Mouse (Mus musculus) heart, embryonic 10.5 days (tissue): Measurements from ENCODE around the gene Camk1d. TPM values are rescaled to one million over a fixed set of nuclear protein-coding genes. Genes with fewer than 3 reads are reported as not detected.

Experiments
- DNase-seq: peaks from one replicate; pipeline ENCODE4 v3.0.0-alpha.2; 2017; ENCODE audit warnings: low spot score
- H3K27ac ChIP-seq: fragments of 300-500 bp; sonication (generic); 2 replicates; pipeline ENCODE4 v1.5.1; 2016; ENCODE audit warnings: mild to moderate bottlenecking
- H3K27me3 ChIP-seq: fragments of 300-500 bp; sonication (generic); 2 replicates; pipeline ENCODE4 v1.6.1; 2016; ENCODE audit warnings: mild to moderate bottlenecking; ENCODE audit not compliant: poor library complexity, insufficient read depth, severe bottlenecking
- H3K36me3 ChIP-seq: fragments of 300-500 bp; sonication (generic); 2 replicates; pipeline ENCODE4 v1.6.1; 2016; ENCODE audit warnings: mild to moderate bottlenecking, moderate library complexity
- H3K4me1 ChIP-seq: fragments of 300-500 bp; sonication (generic); 2 replicates; pipeline ENCODE4 v1.6.1; 2016; ENCODE audit warnings: mild to moderate bottlenecking
- H3K4me3 ChIP-seq: fragments of 300-500 bp; sonication (generic); 2 replicates; pipeline ENCODE4 v1.5.1; 2016; ENCODE audit warnings: mild to moderate bottlenecking, moderate library complexity
- H3K9me3 ChIP-seq: fragments of 300-500 bp; sonication (generic); 2 replicates; pipeline ENCODE4 v1.6.1; 2016; ENCODE audit warnings: mild to moderate bottlenecking, moderate library complexity
- WGBS: fragments of 180-500 bp; shearing (Covaris S2); methylation state at CpG from one replicate; pipeline ENCODE4 v1.1.7; 2016; 5-methylcytosine and 5-hydroxymethylcytosine counted together
- polyA plus RNA-seq: library from polyadenylated mRNA; unstranded; fragments of >200 nt; fragmentation: Nextera tagmentation; extraction: Ambion mirVana; gene quantifications from 2 replicates; pipeline ENCODE4 v1.2.1, GENCODE M21; 2016

Camk1d gene
- polyA plus RNA-seq, 1 experiment from 2014 or later = 1.1 TPM

GRCm38 (mm10) chr2:5595356-5596191 lies 118.7 kb downstream of the Camk1d start:
- Histone ChIP-seq H3K27me3 (no peaks in the 10 kb centered on the region), H3K4me3 (no peak overlapping the region), H3K4me1 (peaks cover 5% of the 10 kb centered on the region), H3K9me3 (no peaks in the 10 kb centered on the region), H3K27ac (no peak overlapping the region), H3K36me3 (no peaks in the 10 kb centered on the region)
- WGBS = 86% methylated on average over 8 of the region's 8 CpGs
- DNase-seq = no peak

GRCm38 (mm10) chr2:5592461-5593136 lies 121.7 kb downstream of the Camk1d start:
- no peaks in the 10 kb centered on the region; the same call in 1 of the 2 replicates for H3K4me1 ChIP-seq
- no peak for DNase-seq
- no peaks in the 10 kb centered on the region for H3K27me3 ChIP-seq
- no peaks in the 10 kb centered on the region for H3K9me3 ChIP-seq
- WGBS = 76% methylated on average over 6 of the region's 6 CpGs
- no peak overlapping the region for H3K27ac ChIP-seq
- H3K4me3 ChIP-seq = no peak overlapping the region
- no peaks in the 10 kb centered on the region for H3K36me3 ChIP-seq

GRCm38 (mm10) chr2:5590074-5590473 lies 124.2 kb downstream of the Camk1d start:
- H3K27ac ChIP-seq = no peak overlapping the region
- no peaks in the 10 kb centered on the region for H3K4me1 ChIP-seq
- no peaks in the 10 kb centered on the region for H3K9me3 ChIP-seq
- DNase-seq = no peak
- WGBS = 71% methylated on average over 5 of the region's 5 CpGs
- no peaks in the 10 kb centered on the region for H3K27me3 ChIP-seq
- H3K36me3 ChIP-seq = no peaks in the 10 kb centered on the region
- no peak overlapping the region for H3K4me3 ChIP-seq

GRCm38 (mm10) chr2:5589163-5589562 lies 125.2 kb downstream of the Camk1d start:
- H3K9me3 ChIP-seq = no peaks in the 10 kb centered on the region
- H3K27me3 ChIP-seq = no peaks in the 10 kb centered on the region
- no peak for DNase-seq
- no peak overlapping the region for H3K27ac ChIP-seq
- H3K36me3 ChIP-seq = no peaks in the 10 kb centered on the region
- no peak overlapping the region for H3K4me3 ChIP-seq
- WGBS = 79% methylated on average over 5 of the region's 5 CpGs
- no peaks in the 10 kb centered on the region for H3K4me1 ChIP-seq

- Histone ChIP-seq H3K27ac (no peak overlapping the region), H3K4me1 (no peaks in the 10 kb centered on the region), H3K36me3 (no peaks in the 10 kb centered on the region), H3K9me3 (no peaks in the 10 kb centered on the region), H3K27me3 (no peaks in the 10 kb centered on the region), H3K4me3 (no peak overlapping the region)
- 87% methylated on average over 8 of the region's 8 CpGs for WGBS
- no peak for DNase-seq
Measured at GRCm38 (mm10) chr2:5588329-5588982, 125.9 kb downstream of the Camk1d start.

GRCm38 (mm10) chr2:5584318-5585027 lies 129.8 kb downstream of the Camk1d start:
- DNase-seq = no peak
- no peak overlapping the region for H3K4me3 ChIP-seq
- H3K27ac ChIP-seq = no peak overlapping the region
- no peaks in the 10 kb centered on the region for H3K4me1 ChIP-seq
- H3K27me3 ChIP-seq = no peaks in the 10 kb centered on the region
- 72% methylated on average over 6 of the region's 6 CpGs for WGBS
- no peaks in the 10 kb centered on the region for H3K36me3 ChIP-seq
- H3K9me3 ChIP-seq = no peaks in the 10 kb centered on the region

GRCm38 (mm10) chr2:5579391-5579790 lies 134.9 kb downstream of the Camk1d start:
- Histone ChIP-seq H3K9me3 (no peaks in the 10 kb centered on the region), H3K36me3 (no peaks in the 10 kb centered on the region), H3K27ac (no peak overlapping the region), H3K27me3 (no peaks in the 10 kb centered on the region), H3K4me3 (no peak overlapping the region), H3K4me1 (peaks cover 10% of the 10 kb centered on the region)
- no peak for DNase-seq
- 59% methylated on average over 4 of the region's 4 CpGs for WGBS

- Histone ChIP-seq H3K4me1 (peaks cover 10% of the 10 kb centered on the region), H3K27ac (peak overlapping the region; percentile 39; the same call in 1 of the 2 replicates), H3K4me3 (no peak overlapping the region), H3K27me3 (no peaks in the 10 kb centered on the region), H3K9me3 (no peaks in the 10 kb centered on the region), H3K36me3 (no peaks in the 10 kb centered on the region)
- no peak for DNase-seq
- WGBS = 60% methylated on average over 9 of the region's 9 CpGs
Measured at GRCm38 (mm10) chr2:5577399-5578129, 136.8 kb downstream of the Camk1d start.

- DNase-seq = no peak
- no peaks in the 10 kb centered on the region for H3K36me3 ChIP-seq
- H3K27ac ChIP-seq = no peak overlapping the region
- H3K4me3 ChIP-seq = no peak overlapping the region
- WGBS = 77% methylated on average over 10 of the region's 10 CpGs
- H3K27me3 ChIP-seq = no peaks in the 10 kb centered on the region
- H3K4me1 ChIP-seq = peaks cover 3% of the 10 kb centered on the region; the same call in 1 of the 2 replicates
- no peaks in the 10 kb centered on the region for H3K9me3 ChIP-seq
Measured at GRCm38 (mm10) chr2:5572314-5573006, 141.9 kb downstream of the Camk1d start.

GRCm38 (mm10) chr2:5566611-5567010 lies 147.7 kb downstream of the Camk1d start:
- no peak overlapping the region for H3K27ac ChIP-seq
- no peak overlapping the region for H3K4me3 ChIP-seq
- no peaks in the 10 kb centered on the region for H3K27me3 ChIP-seq
- DNase-seq = peak; percentile 13
- H3K9me3 ChIP-seq = no peaks in the 10 kb centered on the region
- H3K36me3 ChIP-seq = no peaks in the 10 kb centered on the region
- H3K4me1 ChIP-seq = no peaks in the 10 kb centered on the region
- 81% methylated on average over 5 of the region's 5 CpGs for WGBS

GRCm38 (mm10) chr2:5563685-5564084 lies 150.6 kb downstream of the Camk1d start:
- no peak overlapping the region for H3K4me3 ChIP-seq
- no peaks in the 10 kb centered on the region for H3K36me3 ChIP-seq
- 80% methylated on average over 4 of the region's 4 CpGs for WGBS
- no peak overlapping the region for H3K27ac ChIP-seq
- no peaks in the 10 kb centered on the region for H3K4me1 ChIP-seq
- no peaks in the 10 kb centered on the region for H3K27me3 ChIP-seq
- no peaks in the 10 kb centered on the region for H3K9me3 ChIP-seq
- DNase-seq = no peak

GRCm38 (mm10) chr2:5561446-5561845 lies 152.9 kb downstream of the Camk1d start:
- no peaks in the 10 kb centered on the region for H3K4me1 ChIP-seq
- H3K27ac ChIP-seq = no peak overlapping the region
- no peaks in the 10 kb centered on the region for H3K9me3 ChIP-seq
- peak; percentile 59 for DNase-seq
- no peak overlapping the region for H3K4me3 ChIP-seq
- 87% methylated on average over 3 of the region's 3 CpGs for WGBS
- no peaks in the 10 kb centered on the region for H3K27me3 ChIP-seq
- H3K36me3 ChIP-seq = no peaks in the 10 kb centered on the region
